Mouse (Mus musculus) stomach, postnatal 0 days (tissue): Measurements from ENCODE around the gene Sept8. TPM values are rescaled to one million over a fixed set of nuclear protein-coding genes. Genes with fewer than 3 reads are reported as not detected.
"Not testable (repeated sequence)": the region's sequence is repeated elsewhere in the genome, so short reads cannot be mapped to it uniquely, and the experiment has no call there.

Experiments used
- ATAC-seq: fragments of 200-750 bp; cut with Nextera tagmentation; 2 replicates; pipeline ENCODE4 v1.8.0; 2017; ENCODE audit not compliant: low FRiP score, low TSS enrichment
- DNase-seq: peaks from one replicate; pipeline ENCODE4 v3.0.0-alpha.2; 2016; ENCODE audit warnings: low spot score
- H3K27ac ChIP-seq: fragments of 300-500 bp; sonication (generic); replicated peaks from 2 replicates; pipeline ENCODE4 v1.5.1; 2014; ENCODE audit warnings: mild to moderate bottlenecking, control low read depth
- H3K27me3 ChIP-seq: fragments of 300-500 bp; sonication (generic); 2 replicates; pipeline ENCODE4 v1.6.1; 2014; ENCODE audit warnings: low read length; ENCODE audit not compliant: control insufficient read depth, insufficient read depth
- H3K36me3 ChIP-seq: fragments of 300-500 bp; sonication (generic); 2 replicates; pipeline ENCODE4 v1.6.1; 2014; ENCODE audit warnings: low read length, mixed read lengths; ENCODE audit not compliant: control insufficient read depth, insufficient read depth
- H3K4me1 ChIP-seq: fragments of 300-500 bp; sonication (generic); replicated peaks from 2 replicates; pipeline ENCODE4 v1.6.1; 2014; ENCODE audit warnings: antibody characterized with exemption; ENCODE audit not compliant: control insufficient read depth, insufficient read depth
- H3K4me2 ChIP-seq: fragments of 300-500 bp; sonication (generic); replicated peaks from 2 replicates; pipeline ENCODE4 v1.6.1; 2014; ENCODE audit warnings: low read depth, mild to moderate bottlenecking, control low read depth, moderate library complexity
- H3K4me3 ChIP-seq: fragments of 300-500 bp; sonication (generic); 2 replicates; pipeline ENCODE4 v1.5.1; 2014; ENCODE audit warnings: low read depth, low read length, control low read depth
- H3K9ac ChIP-seq: fragments of 300-500 bp; sonication (generic); 2 replicates; pipeline ENCODE4 v1.6.1; 2014; ENCODE audit warnings: mild to moderate bottlenecking, low read length, control low read depth, mixed read lengths
- H3K9me3 ChIP-seq: fragments of 300-500 bp; sonication (generic); 2 replicates; pipeline ENCODE4 v1.6.1; 2016; ENCODE audit warnings: low read length; ENCODE audit not compliant: control insufficient read depth
- CTCF ChIP-seq: IDR thresholded peaks from 2 replicates; pipeline ENCODE4 v1.5.1; 2016; ENCODE audit warnings: antibody characterized with exemption, low read depth, mild to moderate bottlenecking, moderate library complexity
- EP300 ChIP-seq: optimal IDR thresholded peaks from 2 replicates; pipeline ENCODE3; 2016; ENCODE audit warnings: antibody characterized with exemption
- WGBS: fragments of 180-500 bp; shearing (Covaris S2); extraction: QIAGEN DNeasy Blood & Tissue Kit; methylation state at CpG from one replicate; pipeline ENCODE4 v1.1.7; 2014; 5-methylcytosine and 5-hydroxymethylcytosine counted together
- polyA plus RNA-seq: library from polyadenylated mRNA; unstranded; fragments of >200 nt; fragmentation: Nextera tagmentation; extraction: Ambion mirVana; gene quantifications from 2 replicates; pipeline ENCODE4 v1.2.1, GENCODE M21; 2015

Gene Sept8
- polyA plus RNA-seq, 1 experiment from 2014 or later, result 21.5 TPM

DNA sequence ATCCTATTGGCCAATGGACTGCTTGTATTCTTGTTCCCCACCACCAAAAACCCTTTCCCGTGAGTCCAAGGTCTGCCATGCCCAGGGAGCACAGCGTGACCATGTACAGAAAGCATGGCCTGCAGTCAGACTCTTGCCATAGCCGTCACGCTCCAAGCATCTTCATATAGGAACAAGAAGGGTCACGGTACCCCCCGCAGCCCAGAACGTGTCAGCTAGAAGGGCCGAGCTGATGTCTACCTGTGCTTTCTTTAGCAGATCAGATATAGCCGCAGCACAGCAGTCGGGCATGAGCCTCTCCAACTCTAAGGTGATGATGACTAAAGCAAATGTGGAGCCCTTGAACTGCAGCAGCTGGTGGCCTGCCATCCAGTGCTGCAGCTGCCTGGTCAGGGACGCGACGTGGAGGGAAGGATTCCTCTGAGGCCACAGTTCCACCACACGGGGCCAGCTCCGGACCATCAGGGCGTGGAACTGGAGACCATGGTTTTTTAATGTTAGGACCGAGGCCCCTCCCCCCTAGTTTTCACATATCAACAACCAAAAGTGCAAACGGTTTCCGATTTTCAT lies 29.1 kb downstream of the Sept8 start:
- Histone ChIP-seq H3K36me3 (no peaks in the 10 kb centered on the region), H3K27me3 (no peaks in the 10 kb centered on the region), H3K9me3 (no peaks in the 10 kb centered on the region), H3K27ac (no peak overlapping the region), H3K9ac (no peak overlapping the region), H3K4me3 (no peak overlapping the region), H3K4me1 (no peaks in the 10 kb centered on the region), H3K4me2 (no peak overlapping the region)
- ATAC-seq, result no peak
- 81% methylated on average over 19 of the region's 19 CpGs for WGBS
- TF ChIP-seq EP300 (no peak), CTCF (no peak)
- no peak for DNase-seq

DNA sequence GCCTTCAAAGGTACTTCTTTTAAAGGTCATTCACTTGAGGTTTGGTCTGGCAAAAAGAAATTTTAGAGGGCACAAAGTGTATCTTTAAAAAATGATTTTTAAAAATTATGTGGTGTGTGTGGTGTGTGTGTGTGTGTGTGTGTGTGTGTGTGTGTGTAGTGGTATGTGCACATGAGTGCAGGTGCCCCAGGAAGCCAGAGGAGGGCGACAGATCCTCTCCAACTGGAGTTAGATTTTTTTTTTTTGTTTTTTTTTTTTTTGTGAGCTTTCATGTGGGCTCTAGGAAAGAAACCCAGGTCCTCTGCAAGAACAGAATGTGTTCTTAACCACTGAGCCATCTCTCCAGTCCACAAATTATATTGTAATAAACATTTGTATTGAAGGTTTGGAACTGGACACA lies 31.7 kb downstream of the Sept8 start:
- H3K4me2 ChIP-seq, result no peak overlapping the region
- H3K4me3 ChIP-seq, result no peak overlapping the region
- DNase-seq, result no peak
- WGBS, result 80% methylated on average over 1 of the region's 1 CpGs
- H3K4me1 ChIP-seq, result no peaks in the 10 kb centered on the region
- H3K9ac ChIP-seq, result no peak overlapping the region
- H3K36me3 ChIP-seq, result no peaks in the 10 kb centered on the region
- no peak overlapping the region for H3K27ac ChIP-seq
- no peak for ATAC-seq
- no peaks in the 10 kb centered on the region for H3K27me3 ChIP-seq
- TF ChIP-seq EP300, result no peak
- TF ChIP-seq CTCF, result no peak
- no peaks in the 10 kb centered on the region for H3K9me3 ChIP-seq

DNA sequence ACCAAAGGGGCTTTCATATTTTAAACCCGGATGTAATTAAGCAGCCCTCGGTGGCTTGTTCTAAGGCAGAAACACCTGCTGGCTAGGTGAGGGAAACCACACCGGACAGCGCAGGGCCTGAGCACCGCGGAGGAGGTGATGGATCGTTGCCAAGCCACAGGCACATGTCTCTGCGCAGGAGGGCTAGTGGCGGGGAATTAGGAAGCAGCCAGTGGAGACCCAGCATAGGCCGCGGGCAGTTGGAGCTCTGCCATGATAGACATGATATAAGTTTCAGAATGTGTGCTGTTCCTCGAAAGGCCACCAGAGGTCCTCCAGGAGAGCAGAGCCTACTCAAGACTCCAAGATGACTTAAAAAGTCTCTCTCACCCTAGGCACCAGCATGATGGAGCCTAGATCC lies 32.7 kb downstream of the Sept8 start:
- Histone ChIP-seq H3K36me3 (no peaks in the 10 kb centered on the region), H3K27me3 (no peaks in the 10 kb centered on the region), H3K27ac (no peak overlapping the region), H3K9me3 (no peaks in the 10 kb centered on the region), H3K4me2 (no peak overlapping the region), H3K9ac (no peak overlapping the region), H3K4me1 (no peaks in the 10 kb centered on the region), H3K4me3 (no peak overlapping the region)
- 67% methylated on average over 12 of the region's 12 CpGs for WGBS
- ATAC-seq (no peak), DNase-seq (no peak)
- TF ChIP-seq EP300, result no peak
- peak; percentile 54 for TF ChIP-seq CTCF

DNA sequence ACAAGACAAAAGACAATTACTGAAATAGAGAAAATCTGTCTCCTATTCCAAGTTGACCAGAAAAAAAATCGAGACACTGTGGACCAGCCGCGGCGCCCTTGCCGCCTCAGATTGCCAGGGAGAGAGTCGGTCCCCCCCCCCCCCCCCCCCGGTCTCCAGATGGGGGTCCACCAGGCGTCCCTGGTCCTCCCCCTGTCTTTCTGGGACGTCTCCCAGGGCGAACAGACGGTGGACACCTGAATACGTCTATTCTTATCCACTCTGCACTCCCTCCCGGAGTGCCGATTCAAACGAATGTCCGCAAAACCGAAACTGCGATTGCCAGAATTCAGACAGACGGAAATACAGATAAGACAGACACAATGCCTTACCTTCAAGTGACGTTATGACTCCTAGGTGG lies 37.5 kb downstream of the Sept8 start:
- H3K4me3 ChIP-seq, H3K9ac ChIP-seq, DNase-seq, H3K4me2 ChIP-seq, H3K36me3 ChIP-seq, H3K27me3 ChIP-seq, H3K9me3 ChIP-seq, ATAC-seq, H3K27ac ChIP-seq, H3K4me1 ChIP-seq: not testable (repeated sequence)
- WGBS, result 90% methylated on average over 9 of the region's 20 CpGs

DNA sequence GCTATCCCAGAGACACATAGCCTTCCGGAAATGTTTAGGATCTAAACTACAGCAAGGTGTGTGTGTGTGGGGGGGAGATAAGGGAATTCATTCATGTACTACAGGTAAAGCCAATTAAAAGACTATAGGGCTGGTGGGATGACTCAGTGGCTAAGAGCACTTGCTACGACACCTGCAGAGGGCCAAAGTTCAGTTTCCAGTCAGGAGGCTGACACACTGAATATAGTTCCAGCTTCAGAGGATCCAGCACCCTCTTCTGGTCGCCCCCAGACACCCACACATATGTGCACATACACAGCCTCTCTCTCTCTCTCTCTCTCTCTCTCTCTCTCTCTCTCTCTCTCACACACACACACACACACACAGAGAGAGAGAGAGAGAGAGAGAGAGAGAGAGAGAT lies 38.9 kb downstream of the Sept8 start:
- not testable (repeated sequence) for H3K27me3 ChIP-seq, H3K4me2 ChIP-seq, H3K27ac ChIP-seq, H3K4me1 ChIP-seq, H3K9me3 ChIP-seq, H3K36me3 ChIP-seq, H3K9ac ChIP-seq, DNase-seq, H3K4me3 ChIP-seq
- peak; percentile 42; the same call in 1 of the 2 replicates for ATAC-seq
- 83% methylated on average over 1 of the region's 3 CpGs for WGBS

DNA sequence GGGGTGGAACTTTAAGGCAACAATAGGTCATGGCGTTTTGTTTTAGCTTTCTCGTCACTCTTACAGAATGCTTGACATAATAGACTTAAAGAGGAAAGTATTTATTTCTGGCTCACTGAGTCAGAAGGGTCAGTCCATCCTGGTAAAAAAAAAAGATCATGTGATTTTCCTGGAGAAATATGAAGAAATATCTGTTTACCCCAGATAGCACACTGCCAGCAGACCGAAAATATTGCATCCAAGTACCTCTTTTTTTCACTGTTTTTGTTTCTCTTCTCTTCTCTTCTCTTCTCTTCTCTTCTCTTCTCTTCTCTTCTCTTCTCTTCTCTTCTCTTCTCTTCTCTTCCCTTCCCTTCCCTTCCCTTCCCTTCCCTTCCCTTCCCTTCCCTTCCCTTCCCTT lies 40.9 kb downstream of the Sept8 start:
- not testable (repeated sequence) for H3K27ac ChIP-seq, H3K36me3 ChIP-seq, H3K4me1 ChIP-seq, DNase-seq, H3K27me3 ChIP-seq, ATAC-seq, H3K4me3 ChIP-seq, H3K9me3 ChIP-seq, H3K4me2 ChIP-seq, H3K9ac ChIP-seq
- WGBS, result 74% methylated on average over 1 of the region's 3 CpGs
